Mouse (Mus musculus): ENCODE results near the gene Rsu1. TPM values are rescaled to one million over a fixed set of nuclear protein-coding genes. Genes with fewer than 3 reads are reported as not detected.
"Not testable (repeated sequence)": the region's sequence is repeated elsewhere in the genome, so short reads cannot be mapped to it uniquely, and the experiment has no call there.

The Rsu1 gene
- polyA plus RNA-seq, 1 experiment from 2014 or later: 181 TPM

- ATAC-seq: no peak
- POLR2A ChIA-PET: no interaction called here
- in situ Hi-C loops (cut with MboI; ENCODE audit: low pct_unique_long_range_greater_than_20kb): no loop called here
- no peak for DNase-seq (ENCODE audit: low read depth, low spot score)
- TF ChIP-seq CTCF (IDR thresholded peaks at IDR 0.05): no peak
- H3K27me3 ChIP-seq: no peaks in the 10 kb centered on the region
- CTCF ChIA-PET: no interaction called here
These were observed 72.2 kb downstream of the Rsu1 start for GRCm38 (mm10) chr2:13199033-13199432.

- DNase-seq (ENCODE audit: low read depth, low spot score) (no peak), ATAC-seq (no peak)
- H3K27me3 ChIP-seq: no peaks in the 10 kb centered on the region
- POLR2A ChIA-PET: no interaction called here
- CTCF ChIA-PET: interaction anchor here (0.9 kb wide), 1 partner anchor 10 kb away, joined by 4 read pairs; no protein-coding TSS in a partner anchor
- TF ChIP-seq CTCF (IDR thresholded peaks at IDR 0.05): no peak
- in situ Hi-C loops (cut with MboI; ENCODE audit: low pct_unique_long_range_greater_than_20kb): no loop called here
These were observed 75.7 kb downstream of the Rsu1 start for GRCm38 (mm10) chr2:13195540-13195939.

- CTCF ChIA-PET: interaction anchor here (1.1 kb wide), 1 partner anchor 14 kb away, joined by 4 read pairs; no protein-coding TSS in a partner anchor
- TF ChIP-seq CTCF (IDR thresholded peaks at IDR 0.05): no peak
These were observed 79.1 kb downstream of the Rsu1 start for GRCm38 (mm10) chr2:13192157-13192556.

GRCm38 (mm10) chr2:13190767-13191166, 80.4 kb downstream of the Rsu1 start:
- no peak for DNase-seq (ENCODE audit: low read depth, low spot score)
- POLR2A ChIA-PET: no interaction called here
- CTCF ChIA-PET: interaction anchor here (0.9 kb wide), 1 partner anchor 13 kb away, joined by 3 read pairs; no protein-coding TSS in a partner anchor
- no peak for TF ChIP-seq CTCF (IDR thresholded peaks at IDR 0.05)
- in situ Hi-C loops (cut with MboI; ENCODE audit: low pct_unique_long_range_greater_than_20kb): no loop called here
- no peaks in the 10 kb centered on the region for H3K27me3 ChIP-seq
- no peak for ATAC-seq

More at GRCm38 (mm10) chr2:13192157-13192556, 79.1 kb downstream of the Rsu1 start:
- POLR2A ChIA-PET: interaction anchor here (0.7 kb wide), 1 partner anchor 51 kb away, joined by 5 read pairs; no protein-coding TSS in a partner anchor
- in situ Hi-C loops (cut with MboI; ENCODE audit: low pct_unique_long_range_greater_than_20kb): no loop called here
- no peaks in the 10 kb centered on the region for H3K27me3 ChIP-seq
- ATAC-seq: no peak
- no peak for DNase-seq (ENCODE audit: low read depth, low spot score)

- POLR2A ChIA-PET: no interaction called here
- CTCF ChIA-PET: no interaction called here
- ATAC-seq (no peak), DNase-seq (ENCODE audit: low read depth, low spot score) (peak; percentile 31)
- in situ Hi-C loops (cut with MboI; ENCODE audit: low pct_unique_long_range_greater_than_20kb): no loop called here
- TF ChIP-seq CTCF (IDR thresholded peaks at IDR 0.05): no peak
- H3K27me3 ChIP-seq: no peaks in the 10 kb centered on the region
These were observed 82.3 kb downstream of the Rsu1 start for GRCm38 (mm10) chr2:13188831-13189495.

- in situ Hi-C loops (cut with MboI; ENCODE audit: low pct_unique_long_range_greater_than_20kb): no loop called here
- ChIA-PET POLR2A (no interaction called here), CTCF (interaction anchor here (1.3 kb wide), 1 partner anchor 8 kb away, joined by 3 read pairs; no protein-coding TSS in a partner anchor)
- no peaks in the 10 kb centered on the region for H3K27me3 ChIP-seq
- TF ChIP-seq CTCF (IDR thresholded peaks at IDR 0.05): no peak
- ATAC-seq (no peak), DNase-seq (ENCODE audit: low read depth, low spot score) (no peak)
These were observed 88.1 kb downstream of the Rsu1 start for GRCm38 (mm10) chr2:13183124-13183523.

- CTCF ChIA-PET; DNase-seq (ENCODE audit: low read depth, low spot score); ATAC-seq; H3K27me3 ChIP-seq; in situ Hi-C loops (cut with MboI; ENCODE audit: low pct_unique_long_range_greater_than_20kb); POLR2A ChIA-PET: not testable (repeated sequence)
These were observed 89.3 kb downstream of the Rsu1 start for GRCm38 (mm10) chr2:13181899-13182298.

GRCm38 (mm10) chr2:13177698-13178395, 93.4 kb downstream of the Rsu1 start:
- TF ChIP-seq CTCF (IDR thresholded peaks at IDR 0.05): no peak
- ATAC-seq (no peak), DNase-seq (ENCODE audit: low read depth, low spot score) (no peak)
- ChIA-PET CTCF (interaction anchor here (0.9 kb wide), 1 partner anchor 13 kb away, joined by 3 read pairs; no protein-coding TSS in a partner anchor), POLR2A (no interaction called here)
- in situ Hi-C loops (cut with MboI; ENCODE audit: low pct_unique_long_range_greater_than_20kb): no loop called here
- H3K27me3 ChIP-seq: no peaks in the 10 kb centered on the region

GRCm38 (mm10) chr2:13176304-13176620, 95.0 kb downstream of the Rsu1 start:
- ChIA-PET CTCF (interaction anchor here (1.2 kb wide), 1 partner anchor 45 kb away, joined by 3 read pairs; no protein-coding TSS in a partner anchor), POLR2A (no interaction called here)
- in situ Hi-C loops (cut with MboI; ENCODE audit: low pct_unique_long_range_greater_than_20kb): no loop called here
- ATAC-seq (no peak), DNase-seq (ENCODE audit: low read depth, low spot score) (no peak)
- no peaks in the 10 kb centered on the region for H3K27me3 ChIP-seq
- no peak for TF ChIP-seq CTCF (IDR thresholded peaks at IDR 0.05)

- in situ Hi-C loops (cut with MboI; ENCODE audit: low pct_unique_long_range_greater_than_20kb): no loop called here
- H3K27me3 ChIP-seq: no peaks in the 10 kb centered on the region
- ChIA-PET CTCF (interaction anchor here (0.7 to 1.2 kb wide), 2 partner anchors 8 to 45 kb away, joined by 3 read pairs; no protein-coding TSS in a partner anchor), POLR2A (no interaction called here)
- DNase-seq (ENCODE audit: low read depth, low spot score) (no peak), ATAC-seq (no peak)
- no peak for TF ChIP-seq CTCF (IDR thresholded peaks at IDR 0.05)
These were observed 95.5 kb downstream of the Rsu1 start for GRCm38 (mm10) chr2:13175536-13176303.
